Mouse (Mus musculus) layer of hippocampus, adult 9-10 months (tissue): ENCODE results near the gene Try10.
"Not testable (repeated sequence)": the region's sequence is repeated elsewhere in the genome, so short reads cannot be mapped to it uniquely, and the experiment has no call there.

Source experiments
- DNase-seq: peaks from one replicate; pipeline ENCODE4 v3.0.0; 2022; ENCODE audit warnings: low spot score

The Try10 gene

DNA sequence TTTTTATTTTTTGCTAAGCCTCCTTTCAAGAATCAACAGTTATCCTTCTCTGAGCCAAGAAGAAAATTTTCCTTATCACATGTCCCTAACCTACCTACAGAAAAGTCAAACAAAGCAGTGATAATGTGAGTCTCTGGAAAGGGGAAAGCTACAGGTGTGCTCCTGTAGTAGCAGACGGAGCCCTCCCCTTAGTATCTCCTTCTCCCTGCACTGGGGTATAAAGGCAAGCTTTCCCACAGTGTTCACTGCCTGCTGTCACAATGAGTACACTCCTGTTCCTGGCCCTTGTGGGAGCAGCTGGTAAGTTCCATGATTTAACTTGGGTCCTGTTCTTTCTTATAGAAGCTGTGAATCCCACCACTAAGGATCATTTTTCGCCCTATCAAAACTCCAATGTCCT, at the start of gene Try10:
Try10 (plus strand) TSS at position 174 of the 400 bp plus-strand sequence.
- DNase-seq = no peak

DNA sequence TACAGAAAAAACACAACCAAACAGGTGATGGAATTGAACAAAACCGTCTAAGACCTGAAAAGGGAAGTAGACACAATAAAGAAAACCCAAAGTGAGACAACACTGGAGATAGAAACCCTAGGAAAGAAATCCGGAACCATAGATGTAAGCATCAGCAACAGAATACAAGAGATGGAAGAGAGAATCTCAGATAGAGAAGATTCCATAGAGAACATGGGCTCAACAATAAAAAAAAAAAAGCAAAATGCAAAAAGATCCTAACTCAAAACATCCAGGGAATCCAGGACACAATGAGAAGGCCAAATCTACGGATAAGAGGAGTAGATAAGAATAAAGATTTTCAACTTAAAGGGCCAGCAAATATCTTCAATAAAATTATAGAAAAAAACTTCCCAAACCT, 37.2 kb upstream of the Try10 start, which contains the start of gene Try5:
Try5 (minus strand) TSS at position 101 of the 400 bp plus-strand sequence.
- DNase-seq = not testable (repeated sequence)

DNA sequence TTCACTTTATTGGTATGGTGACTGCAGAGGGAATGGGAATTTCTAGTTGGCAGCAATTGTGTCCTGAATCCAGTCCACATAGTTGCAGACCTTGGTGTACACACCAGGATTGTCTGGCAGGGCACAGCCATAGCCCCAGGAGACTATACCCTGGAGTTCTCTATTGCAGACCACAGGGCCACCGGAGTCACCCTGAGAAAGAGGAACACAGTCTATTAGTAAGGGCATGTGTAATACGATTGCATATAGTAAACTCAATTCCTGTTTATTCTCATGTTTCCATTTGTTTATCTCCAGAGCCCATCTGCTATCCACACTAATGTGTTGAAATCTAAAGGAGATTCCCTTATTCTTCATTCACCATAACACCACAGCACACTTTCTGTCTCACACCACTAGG, 19.9 kb downstream of the Try10 start:
- not testable (repeated sequence) for DNase-seq

DNA sequence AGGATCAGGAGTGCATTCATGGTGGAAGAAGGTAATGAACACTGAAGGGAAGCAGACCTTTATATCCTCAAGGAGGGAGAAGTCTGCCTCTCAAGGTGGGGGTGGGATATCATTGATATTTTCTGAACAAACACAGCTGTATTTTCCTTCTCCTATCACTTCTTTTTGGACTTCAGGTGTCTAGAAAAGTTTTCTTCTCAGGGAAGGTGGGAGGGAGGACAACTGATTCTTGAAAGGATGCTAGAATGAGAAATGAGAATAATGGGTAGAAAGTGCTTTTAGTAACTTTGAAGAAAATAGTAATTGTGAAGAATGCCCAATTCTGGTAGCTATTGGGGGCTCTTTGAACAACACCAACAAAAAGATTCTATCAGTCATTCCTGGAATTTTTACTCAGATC, 23.7 kb downstream of the Try10 start, which contains the start of gene Prss3:
Prss3 (minus strand) TSS at position 101 of the 400 bp plus-strand sequence.
- not testable (repeated sequence) for DNase-seq

DNA sequence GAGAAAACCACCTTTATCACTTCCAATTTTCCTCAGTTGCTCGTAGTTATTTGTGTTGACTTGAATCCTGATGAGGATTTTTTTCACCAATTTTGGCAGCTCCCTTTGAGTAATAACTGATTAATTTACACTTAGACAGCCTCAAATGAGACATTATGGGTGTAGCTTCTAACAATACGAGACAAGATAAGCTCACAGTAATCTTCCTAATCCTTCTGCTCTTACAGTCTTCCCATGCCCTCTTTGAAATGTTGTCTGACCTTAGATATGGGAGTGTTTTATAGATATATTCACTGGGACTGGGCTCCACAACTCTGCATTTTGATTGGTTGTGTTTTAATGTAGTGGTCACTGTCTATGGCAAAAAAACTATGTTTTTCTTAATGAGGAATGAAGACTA, 32.9 kb downstream of the Try10 start:
- DNase-seq = no peak

DNA sequence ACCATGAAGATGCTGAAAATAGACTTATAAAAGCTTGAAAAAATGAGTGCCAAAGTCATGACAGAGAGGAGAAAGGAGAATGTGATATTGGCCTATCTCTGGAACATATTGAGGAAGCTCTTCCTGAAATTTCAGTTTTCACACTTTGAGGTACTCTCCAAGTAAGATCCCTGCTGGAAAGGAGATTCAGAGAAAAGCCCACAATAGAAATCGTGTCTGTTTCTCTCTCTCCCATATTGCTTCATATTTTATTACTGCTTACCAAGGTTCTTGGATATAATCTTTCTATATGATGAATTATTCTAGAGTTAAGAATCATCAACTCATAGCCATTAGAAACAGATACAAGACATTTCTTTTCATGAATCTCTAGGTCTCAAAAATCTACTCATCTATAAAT, 37.7 kb downstream of the Try10 start:
- DNase-seq = not testable (repeated sequence)

DNA sequence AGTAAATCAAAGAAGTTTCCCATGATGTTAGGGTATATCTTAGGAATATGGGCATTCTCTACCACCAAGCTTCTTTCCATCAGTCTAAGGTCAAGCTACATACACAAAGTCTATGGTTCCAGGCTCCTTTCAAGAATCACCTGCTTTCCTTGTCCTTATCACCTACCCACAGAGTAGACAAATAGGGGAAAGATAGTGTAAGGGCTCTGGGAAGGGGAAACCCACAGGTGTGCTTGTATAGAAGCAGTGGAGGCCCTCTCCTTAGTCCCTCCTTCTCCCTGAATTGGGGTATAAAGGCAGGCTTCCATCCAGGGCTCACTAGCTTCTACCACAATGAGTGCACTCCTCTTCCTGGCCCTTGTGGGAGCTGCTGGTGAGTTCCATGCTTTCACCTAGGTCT, 38.2 kb downstream of the Try10 start, which contains the start of gene Gm5771:
Gm5771 (plus strand) TSS at position 301 of the 400 bp plus-strand sequence.
- not testable (repeated sequence) for DNase-seq
